Mouse (Mus musculus) kidney, adult 2 months (tissue): ENCODE results near the gene Vamp2. TPM values are rescaled to one million over a fixed set of nuclear protein-coding genes. Genes with fewer than 3 reads are reported as not detected.

Experiments
- DNase-seq: peaks from one replicate; pipeline ENCODE4 v3.0.0; 2021
- H3K27ac ChIP-seq: fragments of 200-500 bp; 2 replicates; pipeline ENCODE4 v1.5.1; 2012; ENCODE audit warnings: low read depth, low read length, control low read depth, inconsistent platforms; ENCODE audit not compliant: insufficient read depth
- H3K27me3 ChIP-seq: fragments of 200-500 bp; replicated peaks from 2 replicates; pipeline ENCODE4 v1.6.1; 2012; ENCODE audit warnings: mild to moderate bottlenecking, moderate library complexity, low read length, inconsistent platforms; ENCODE audit not compliant: control insufficient read depth, insufficient read depth
- H3K36me3 ChIP-seq: fragments of 200-500 bp; 2 replicates; pipeline ENCODE4 v1.6.1; 2012; ENCODE audit warnings: mild to moderate bottlenecking, moderate library complexity, low read length, inconsistent platforms; ENCODE audit not compliant: control insufficient read depth, insufficient read depth
- H3K4me1 ChIP-seq: fragments of 200-500 bp; 2 replicates; pipeline ENCODE4 v1.6.1; 2011; ENCODE audit warnings: low read length; ENCODE audit not compliant: control insufficient read depth, insufficient read depth
- H3K4me3 ChIP-seq: fragments of 200-500 bp; 2 replicates; pipeline ENCODE4 v1.5.1; 2011; ENCODE audit warnings: mild to moderate bottlenecking, low read depth, low read length, control low read depth; ENCODE audit not compliant: insufficient read depth
- CTCF ChIP-seq: fragments of 200-500 bp; conservative IDR thresholded peaks from 2 replicates; pipeline ENCODE4 v1.5.1; 2011; ENCODE audit warnings: low read depth, mild to moderate bottlenecking, control low read depth, low read length, moderate library complexity, mixed read lengths; ENCODE audit not compliant: insufficient read depth, insufficient read length
- POLR2A ChIP-seq: fragments of 200-500 bp; IDR thresholded peaks from one replicate; pipeline ENCODE4 v1.6.1; 2011; ENCODE audit warnings: low read depth, low read length, control low read depth
- WGBS: fragments of 180-500 bp; shearing (Covaris S2); methylation state at CpG from one replicate; pipeline ENCODE4 v1.1.7; 2018; 5-methylcytosine and 5-hydroxymethylcytosine counted together
- polyA plus RNA-seq: library from polyadenylated mRNA; depleted of rRNA; stranded (reverse); fragments of >200 nt; gene quantifications from 2 replicates; pipeline ENCODE4 v1.2.3, GENCODE M21; 2012

Gene Vamp2
- polyA plus RNA-seq, 1 experiment: 106 TPM

DNA sequence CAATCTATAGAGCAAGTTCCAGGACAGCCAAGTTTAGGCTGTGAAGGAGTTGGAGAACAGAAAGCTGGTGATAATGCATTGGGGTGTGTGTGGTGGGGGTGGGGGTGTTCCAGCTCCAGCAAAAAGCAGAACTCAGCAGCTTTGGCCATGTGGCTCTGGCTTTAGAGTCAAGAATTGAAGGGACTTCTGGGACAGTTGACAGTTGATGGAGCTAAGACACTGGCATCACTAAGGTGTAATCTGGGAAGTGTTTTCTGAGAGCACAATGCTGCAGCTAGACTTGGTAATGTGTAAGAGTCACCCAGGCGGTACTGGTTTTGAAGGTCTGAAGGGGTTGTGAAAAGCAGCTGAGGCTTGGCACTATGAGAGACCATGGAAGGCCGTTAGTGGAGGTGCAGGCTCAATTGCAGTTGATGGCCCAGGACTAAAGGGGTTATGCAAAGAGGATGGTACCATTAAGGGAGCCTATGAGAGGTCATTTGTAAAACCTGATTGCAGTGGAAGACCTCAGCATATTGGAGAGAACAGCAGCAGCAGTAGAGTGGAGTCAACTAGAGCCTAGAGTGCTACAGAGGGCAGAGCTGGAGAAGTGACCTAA is 35.4 kb upstream of the Vamp2 start:
- 75% methylated on average over 2 of the region's 2 CpGs for WGBS
- DNase-seq: no peak
- H3K27ac ChIP-seq: no peak overlapping the region
- no peaks in the 10 kb centered on the region for H3K27me3 ChIP-seq
- H3K36me3 ChIP-seq: no peaks in the 10 kb centered on the region
- H3K4me3 ChIP-seq: no peak overlapping the region
- H3K4me1 ChIP-seq: no peaks in the 10 kb centered on the region
- TF ChIP-seq CTCF (no peak), POLR2A (no peak)

DNA sequence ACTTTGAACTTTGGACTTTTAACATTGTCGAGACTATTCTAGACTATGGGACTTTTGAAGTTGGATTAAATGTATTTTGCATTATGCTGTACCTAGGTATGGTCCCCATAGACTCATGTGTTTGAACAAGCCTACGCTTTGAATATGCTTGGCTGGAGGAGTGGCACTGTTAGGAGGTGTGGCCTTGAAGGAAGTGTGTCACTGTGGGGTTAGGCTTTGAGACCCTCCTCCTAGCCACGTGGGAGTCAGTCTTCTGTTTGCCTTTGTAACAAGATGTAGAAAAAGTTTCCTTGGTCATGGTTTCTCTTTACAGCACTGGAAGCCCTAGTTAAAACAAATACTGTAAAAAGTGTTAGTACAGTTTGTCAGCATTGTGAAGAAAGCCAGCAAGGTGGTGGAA is 34.4 kb upstream of the Vamp2 start:
- DNase-seq: no peak
- no peak for TF ChIP-seq POLR2A
- TF ChIP-seq CTCF: no peak
- Histone ChIP-seq H3K27ac (no peak overlapping the region), H3K27me3 (no peaks in the 10 kb centered on the region), H3K36me3 (no peaks in the 10 kb centered on the region), H3K4me3 (no peak overlapping the region), H3K4me1 (no peaks in the 10 kb centered on the region)
- WGBS: 57% methylated on average over 3 of the region's 3 CpGs

DNA sequence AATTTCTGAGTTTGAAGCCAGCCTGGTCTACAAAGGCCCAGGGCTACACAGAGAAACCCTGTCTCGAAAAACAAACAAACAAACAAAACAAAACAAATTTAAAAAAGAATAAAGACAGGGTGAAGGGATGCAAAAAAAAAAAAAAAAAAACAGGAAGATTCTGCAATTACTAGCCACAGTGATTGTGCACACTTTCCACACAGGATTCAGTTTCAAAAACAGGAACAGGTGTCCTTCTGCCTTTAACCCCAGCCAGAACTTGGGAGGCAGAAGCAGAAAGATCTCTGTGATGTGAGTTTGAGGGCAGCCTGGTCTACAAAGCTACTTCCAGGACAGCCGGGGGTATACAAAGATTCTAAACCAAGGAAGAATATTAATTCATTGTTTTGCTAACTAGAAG is 30.0 kb upstream of the Vamp2 start:
- Histone ChIP-seq H3K27ac (no peak overlapping the region; the same call in 1 of the 2 replicates), H3K27me3 (no peaks in the 10 kb centered on the region), H3K36me3 (no peaks in the 10 kb centered on the region), H3K4me1 (peaks cover 4% of the 10 kb centered on the region), H3K4me3 (peak overlapping the region; percentile 79; the same call in 1 of the 2 replicates)
- TF ChIP-seq POLR2A (no peak), CTCF (no peak)
- no peak for DNase-seq
- WGBS: 58% methylated on average over 2 of the region's 2 CpGs

DNA sequence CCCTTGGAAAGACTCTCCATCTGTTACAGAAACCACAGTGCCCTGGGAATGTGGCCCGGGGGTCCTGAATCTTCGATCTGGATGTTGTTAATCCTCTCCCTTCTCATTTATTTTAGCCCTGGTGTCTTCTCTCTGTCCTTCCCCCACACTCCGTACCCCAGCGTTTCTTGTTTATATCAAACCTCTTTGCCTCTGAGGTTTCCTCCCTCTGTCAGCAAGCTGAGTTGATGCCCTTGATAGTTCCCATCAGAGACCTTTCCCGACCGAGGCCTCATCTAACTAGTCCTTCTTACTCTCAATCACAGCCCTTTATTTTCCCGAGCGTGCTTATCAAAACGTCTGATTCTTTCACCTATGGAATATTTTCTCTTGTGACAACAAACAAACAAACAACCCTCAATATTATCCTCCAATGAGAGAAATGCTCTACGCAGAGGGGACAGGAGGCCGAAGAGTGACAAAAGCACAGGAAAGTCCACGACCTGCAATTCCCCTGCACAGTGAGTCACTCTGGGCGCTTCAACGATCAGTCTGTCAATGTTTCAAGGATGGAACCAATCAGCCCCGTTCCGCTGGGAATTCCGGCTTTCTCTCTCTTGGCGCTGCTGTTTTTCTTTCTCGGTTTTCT is 29.4 kb upstream of the Vamp2 start:
- peak overlapping the region; percentile 85 for H3K27ac ChIP-seq
- no peak for TF ChIP-seq CTCF
- no peak for TF ChIP-seq POLR2A
- H3K27me3 ChIP-seq: no peaks in the 10 kb centered on the region
- DNase-seq: peak; percentile 22
- H3K4me1 ChIP-seq: peaks cover 4% of the 10 kb centered on the region
- H3K36me3 ChIP-seq: no peaks in the 10 kb centered on the region
- under 1% methylated on average over 19 of the region's 19 CpGs for WGBS
- H3K4me3 ChIP-seq: peak overlapping the region; percentile 79

DNA sequence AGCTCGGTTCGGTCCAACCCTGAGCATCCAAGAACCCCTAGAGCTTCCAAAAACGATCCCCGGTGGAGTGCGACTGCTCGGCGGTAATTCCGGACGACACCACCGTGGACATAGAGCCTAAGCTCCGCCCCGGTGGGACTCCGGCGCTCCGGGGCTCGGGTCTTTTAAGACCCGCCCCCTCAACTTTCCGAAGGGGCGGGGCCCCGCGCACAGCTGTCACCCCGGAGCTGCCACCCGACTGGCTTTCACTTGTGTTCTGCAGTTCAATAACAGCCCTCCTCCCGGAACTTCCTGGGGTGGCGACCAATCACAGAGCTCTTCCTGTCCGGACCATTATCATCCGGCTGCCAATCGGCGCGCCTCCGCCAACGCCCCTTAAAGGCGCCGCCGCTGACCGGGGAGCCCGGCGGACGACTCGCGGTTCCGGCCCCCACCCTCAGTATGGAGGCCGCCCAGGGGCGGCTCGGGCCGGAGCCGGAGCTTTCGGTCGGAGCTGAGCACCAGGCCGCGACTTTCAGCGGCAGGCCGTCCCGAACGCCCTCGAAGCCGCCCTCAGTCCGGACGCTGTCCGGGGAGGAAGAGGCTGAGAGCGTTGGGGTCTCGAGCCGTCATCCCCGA is 28.8 kb upstream of the Vamp2 start, which contains the start of gene Borcs6:
Borcs6 (plus strand) TSS at position 361 of the 618 bp plus-strand sequence.
- peak; percentile 99 for DNase-seq
- Histone ChIP-seq H3K27me3 (no peaks in the 10 kb centered on the region), H3K4me3 (peak within 1 kb of the TSS; percentile 79), H3K36me3 (no peaks in the 10 kb centered on the region), H3K4me1 (peaks cover 10% of the 10 kb centered on the region), H3K27ac (peak within 1 kb of the TSS; percentile 85)
- under 1% methylated on average over 64 of the region's 64 CpGs for WGBS
- TF ChIP-seq CTCF (no peak), POLR2A (peak; percentile 57)

DNA sequence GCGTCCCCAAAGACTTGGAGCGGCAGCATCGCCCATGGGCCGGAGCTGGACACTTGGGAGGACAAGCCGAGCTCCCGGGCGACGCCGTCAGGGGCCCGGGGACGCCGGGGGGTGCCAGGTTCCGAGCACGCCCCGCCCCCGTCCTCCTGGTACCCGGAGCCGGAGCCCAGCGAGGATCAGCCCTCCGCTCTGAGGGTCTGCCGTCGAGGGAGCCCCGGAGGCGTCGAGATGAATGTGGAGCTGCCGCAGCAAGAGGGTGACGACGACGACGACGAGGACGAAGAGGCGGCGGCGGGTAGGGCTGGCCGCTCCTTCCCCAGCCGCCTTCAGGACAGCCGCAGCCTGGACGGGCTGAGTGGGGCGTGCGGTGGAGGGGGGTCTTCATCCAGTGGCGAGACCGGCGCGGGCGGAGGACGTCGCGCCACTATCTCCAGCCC is 28.3 kb upstream of the Vamp2 start:
- no peak for DNase-seq
- H3K27ac ChIP-seq: peak overlapping the region; percentile 74
- under 1% methylated on average over 49 of the region's 49 CpGs for WGBS
- H3K27me3 ChIP-seq: no peaks in the 10 kb centered on the region
- H3K4me1 ChIP-seq: peaks cover 12% of the 10 kb centered on the region
- peak overlapping the region; percentile 62 for H3K4me3 ChIP-seq
- TF ChIP-seq POLR2A: no peak
- TF ChIP-seq CTCF: no peak
- H3K36me3 ChIP-seq: no peaks in the 10 kb centered on the region
